Comparison of ENCODE assay signal across 9 mouse cellular contexts in genomic region chr8:72303633-72304032, GRCm38 (mm10). TPM values are rescaled to one million over a fixed set of nuclear protein-coding genes. Genes with fewer than 3 reads are reported as not detected.
DNase-seq lines count a peak whose midpoint lies in the region; ATAC-seq lines count a peak whose summit lies in the region.
"Had no signal": no experiment of that assay in that cellular context is flagged by ENCODE, and none has a peak within 500 bp of the region (broad histone marks: within the 10 kb centered on the region; RNA-seq: fewer than 3 reads in every experiment).

No protein-coding gene starts in this region.

- DNase-seq in right cerebral cortex, postnatal 25 days: peak; percentile 31
- DNase-seq in right cerebral cortex, postnatal 14 days: no peak
- DNase-seq in lung, postnatal 14 days: peak; percentile 76
- peak; percentile 55 to 82 for DNase-seq in urinary bladder, postnatal 36 days (ENCODE audit: low spot score in 2 of 2)
- no peak for DNase-seq in layer of hippocampus, adult 9-11 months
- no peak for DNase-seq in embryo, embryonic 11 days
- DNase-seq: liver, embryonic 13.5 days had no signal

- peaks cover 24% of the 10 kb centered on the region for H3K4me1 ChIP-seq in brown adipose tissue, adult 24 weeks (ENCODE audit: control insufficient read depth, insufficient read depth, insufficient read length, low read length)

- H3K4me3 ChIP-seq in brown adipose tissue, adult 24 weeks (ENCODE audit: insufficient read depth, low read depth, low read length): no peak overlapping the region
- H3K4me3 ChIP-seq: liver, embryonic 13.5 days had no signal

- ATAC-seq in hematopoietic stem cell, adult 5-6 weeks (replicated peaks in 1 of 2; ENCODE audit: insufficient read depth in 1 of 2, low FRiP score in 2 of 2, low TSS enrichment in 1 of 2, low read depth in 1 of 2, poor library complexity in 2 of 2, severe bottlenecking in 2 of 2): peak; percentile 85 to 88

- H3K27ac ChIP-seq in brown adipose tissue, adult 24 weeks (replicated peaks; ENCODE audit: low read depth, low read length): peak overlapping the region; percentile 93
- H3K27ac ChIP-seq: liver, embryonic 13.5 days had no signal

RNA-seq across cellular contexts. Expression of gene Gm10282, which starts 1.4 kb away (rescaled TPM):
- not detected in 2 replicates for polyA plus RNA-seq in brown adipose tissue, adult 24 weeks (2012; ENCODE audit: insufficient read depth, insufficient read length, missing spikeins)
- total RNA-seq in hematopoietic stem cell, adult 5-6 weeks (2017): 35.8 and 41.2 TPM in 2 replicates

RNA-seq across cellular contexts. Expression of gene Klf2, which starts 15.2 kb away (rescaled TPM):
- polyA plus RNA-seq in brown adipose tissue, adult 24 weeks (2012; ENCODE audit: insufficient read depth, insufficient read length, missing spikeins): 30.6 and 88.0 TPM in 2 replicates
- 9.4 and 17.1 TPM in 2 replicates for total RNA-seq in hematopoietic stem cell, adult 5-6 weeks (2017)

Comparison
In these comparisons a context has a peak if more than half of its experiments do, and no peak if none do; other contexts are left out.
1. DNase-seq: peak in right cerebral cortex, postnatal 25 days (single experiment), lung, postnatal 14 days (single experiment) and urinary bladder, postnatal 36 days (2 of 2); none in right cerebral cortex, postnatal 14 days (single experiment), layer of hippocampus, adult 9-11 months (single experiment) and embryo, embryonic 11 days (single experiment).